Mouse (Mus musculus) testis, adult 10 weeks (tissue): ENCODE results near the gene Gm6890. TPM values are rescaled to one million over a fixed set of nuclear protein-coding genes. Genes with fewer than 3 reads are reported as not detected.

Experiments used
- polyA plus RNA-seq: library from polyadenylated mRNA; stranded (reverse); fragments of 350-450 nt; fragmentation: Illumina TruSeq; extraction: RNeasy Lipid Tissue Mini Kit (QIAGEN cat#74804); gene quantifications from one replicate; pipeline ENCODE4 v1.2.3, GENCODE M21; 2014; ENCODE audit warnings: low read depth, low replicate concordance

Gm6890 gene
- polyA plus RNA-seq: 4.7 TPM

DNA sequence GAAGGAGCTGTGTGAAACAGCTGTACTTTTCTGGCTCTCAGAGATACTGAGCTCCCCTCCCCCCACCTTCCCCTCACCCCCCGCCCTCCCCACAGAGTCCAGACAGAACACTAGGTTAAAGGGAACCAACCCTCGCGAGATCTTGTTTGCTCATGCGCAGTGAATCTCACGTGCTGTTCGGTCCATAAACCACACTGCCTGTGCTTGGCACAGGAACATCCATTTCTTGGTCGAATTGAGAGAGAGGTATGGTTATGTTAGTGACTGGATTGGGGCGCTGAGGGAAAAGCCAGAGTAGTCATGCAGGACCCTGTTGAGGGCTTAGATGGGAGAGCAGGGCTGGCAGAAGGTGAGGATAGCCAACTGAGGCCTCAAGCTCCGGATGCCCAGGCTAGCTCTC lies at the start of gene Gm6890:
TSS of gene Gm6890 (plus strand) at position 301 of the 400 bp plus-strand sequence.

Other genes with a start within 250 kb of the Gm6890 start
- not detected for gene Olfr1326-ps1, start 166.0 kb upstream of the Gm6890 start, polyA plus RNA-seq
- not detected for gene Olfr1325, start 148.2 kb upstream of the Gm6890 start, polyA plus RNA-seq
- gene Gm5640, start 95.3 kb upstream of the Gm6890 start, polyA plus RNA-seq: 0.10 TPM
- 0.20 TPM for gene Gm5936, start 96.3 kb downstream of the Gm6890 start, polyA plus RNA-seq